Mouse (Mus musculus): ENCODE measurements around the gene Csrp1. TPM values are rescaled to one million over a fixed set of nuclear protein-coding genes. Genes with fewer than 3 reads are reported as not detected.

Csrp1 gene
- polyA plus RNA-seq, 1 experiment from 2014 or later, result 32.7 TPM

- no peak for ATAC-seq (ENCODE audit: insufficient read depth)
- Histone ChIP-seq H3K4me1 (replicated peaks) (peaks cover 17% of the 10 kb centered on the region), H3K9ac (no peak overlapping the region), H3K27me3 (peaks cover 56% of the 10 kb centered on the region), H3K27ac (replicated peaks) (no peak overlapping the region), H3K4me3 (replicated peaks) (no peak overlapping the region), H3K4me2 (peak overlapping the region; percentile 50), H3K36me3 (replicated peaks) (no peaks in the 10 kb centered on the region), H3K9me3 (replicated peaks) (no peaks in the 10 kb centered on the region)
- WGBS (ENCODE audit: insufficient replicate concordance), result 13% methylated on average over 20 of the region's 20 CpGs
Measured at GRCm38 (mm10) chr1:135794216-135795134, 74.6 kb downstream of the Csrp1 start.

GRCm38 (mm10) chr1:135798492-135798891 is 78.6 kb downstream of the Csrp1 start:
- Histone ChIP-seq H3K36me3 (replicated peaks) (no peaks in the 10 kb centered on the region), H3K9ac (no peak overlapping the region), H3K27me3 (peaks cover 30% of the 10 kb centered on the region), H3K4me1 (replicated peaks) (peaks cover 21% of the 10 kb centered on the region), H3K4me3 (replicated peaks) (no peak overlapping the region), H3K27ac (replicated peaks) (no peak overlapping the region), H3K9me3 (replicated peaks) (no peaks in the 10 kb centered on the region), H3K4me2 (no peak overlapping the region)
- 47% methylated on average over 1 of the region's 1 CpGs for WGBS (ENCODE audit: insufficient replicate concordance)
- ATAC-seq (ENCODE audit: insufficient read depth), result no peak

- 35% methylated on average over 8 of the region's 8 CpGs for WGBS (ENCODE audit: insufficient replicate concordance)
Measured at GRCm38 (mm10) chr1:135799109-135799627, 79.3 kb downstream of the Csrp1 start.

GRCm38 (mm10) chr1:135800192-135800950 is 80.5 kb downstream of the Csrp1 start:
- Histone ChIP-seq H3K4me1 (replicated peaks) (peaks cover 8% of the 10 kb centered on the region; the same call in 1 of the 2 replicates), H3K36me3 (replicated peaks) (no peaks in the 10 kb centered on the region), H3K4me3 (replicated peaks) (no peak overlapping the region), H3K9ac (no peak overlapping the region), H3K27ac (replicated peaks) (no peak overlapping the region), H3K9me3 (replicated peaks) (no peaks in the 10 kb centered on the region), H3K4me2 (no peak overlapping the region), H3K27me3 (peaks cover 18% of the 10 kb centered on the region)
- WGBS (ENCODE audit: insufficient replicate concordance), result 14% methylated on average over 8 of the region's 8 CpGs
- ATAC-seq (ENCODE audit: insufficient read depth), result peak; percentile 28; the same call in 1 of the 2 replicates

More at GRCm38 (mm10) chr1:135799109-135799627, 79.3 kb downstream of the Csrp1 start:
- no peak overlapping the region for H3K4me3 ChIP-seq (replicated peaks)
- H3K9ac ChIP-seq, result no peak overlapping the region
- H3K9me3 ChIP-seq (replicated peaks), result no peaks in the 10 kb centered on the region
- H3K4me2 ChIP-seq, result no peak overlapping the region
- ATAC-seq (ENCODE audit: insufficient read depth), result no peak
- H3K27ac ChIP-seq (replicated peaks), result no peak overlapping the region
- peaks cover 14% of the 10 kb centered on the region for H3K4me1 ChIP-seq (replicated peaks)
- H3K36me3 ChIP-seq (replicated peaks), result no peaks in the 10 kb centered on the region
- H3K27me3 ChIP-seq, result peaks cover 29% of the 10 kb centered on the region

Other genes starting within 250 kb of the Csrp1 start
- 1.0 and 1.2 TPM in 2 replicates for gene Nav1, start 112.8 kb upstream of the Csrp1 start, polyA plus RNA-seq (2015; fragmentation: Nextera tagmentation; extraction: Ambion mirVana)
- gene Phlda3, start 46.1 kb downstream of the Csrp1 start, polyA plus RNA-seq (2015; fragmentation: Nextera tagmentation; extraction: Ambion mirVana), result 6.2 and 6.7 TPM in 2 replicates
- gene Tnni1, start 59.4 kb downstream of the Csrp1 start, polyA plus RNA-seq (2015; fragmentation: Nextera tagmentation; extraction: Ambion mirVana), result 15.5 and 23.2 TPM in 2 replicates
- gene Lad1, start 98.5 kb downstream of the Csrp1 start, polyA plus RNA-seq (2015; fragmentation: Nextera tagmentation; extraction: Ambion mirVana), result 0.30 and 0.56 TPM in 2 replicates
- gene Tnnt2, start 116.3 kb downstream of the Csrp1 start, polyA plus RNA-seq (2015; fragmentation: Nextera tagmentation; extraction: Ambion mirVana), result 8.0 and 11.4 TPM in 2 replicates
- gene Pkp1, start 199.1 kb downstream of the Csrp1 start, polyA plus RNA-seq (2015; fragmentation: Nextera tagmentation; extraction: Ambion mirVana), result 0.05 TPM in 1 of 2 replicates, not detected in the other

Data from liver, embryonic 15.5 days (tissue).